ENCODE assay signal across 9 mouse cellular contexts in genomic region chr7:28570291-28570981, GRCm38 (mm10). TPM values are rescaled to one million over a fixed set of nuclear protein-coding genes. Genes with fewer than 3 reads are reported as not detected.
DNase-seq lines count a peak whose midpoint lies in the region; ATAC-seq and TF ChIP-seq lines count a peak whose summit lies in the region.
"Had no signal": no experiment of that assay in that cellular context is flagged by ENCODE, and none has a peak within 500 bp of the region (broad histone marks: within the 10 kb centered on the region; RNA-seq: fewer than 3 reads in every experiment).

No protein-coding gene starts in this region.

- no peak; the same call in 1 of the 2 replicates for TF ChIP-seq CTCF in gastrocnemius, adult 2 months (IDR thresholded peaks at IDR 0.05)
- no peak for TF ChIP-seq CTCF in heart, postnatal 0 days (IDR thresholded peaks at IDR 0.05; ENCODE audit: low read depth)

- H3K36me3 ChIP-seq in heart, postnatal 0 days (replicated peaks; ENCODE audit: control insufficient read depth, insufficient read depth, low read length): peaks cover 24% of the 10 kb centered on the region
- peaks cover 24% of the 10 kb centered on the region for H3K36me3 ChIP-seq in stomach, embryonic 14.5 days (ENCODE audit: control insufficient read depth, insufficient read depth, low read length)

- peak; percentile 87 for DNase-seq in gastrocnemius, adult 2 months
- no peak for DNase-seq in gastrocnemius, postnatal 4 days (ENCODE audit: low spot score in 2 of 2)
- DNase-seq in cerebellum, adult 8-10 months: peak; percentile 61
- DNase-seq in heart, postnatal 0 days (ENCODE audit: low spot score): no peak
- peak; percentile 91 for DNase-seq in large intestine, adult 2 months (ENCODE audit: low read depth, low spot score)
- no peak for DNase-seq in spleen, adult 12 weeks (ENCODE audit: low spot score)

- ATAC-seq in heart, postnatal 0 days (ENCODE audit: insufficient read depth, low read depth): 0 out of 2 replicates have a peak, but pooled peaks have one; percentile 24
- ATAC-seq in stomach, embryonic 14.5 days (ENCODE audit: insufficient number of reproducible peaks, insufficient read depth, low FRiP score, low read depth): peak; percentile 72
- ATAC-seq in activated CD4-positive, CD25-positive, alpha-beta regulatory T cell, adult 4 months: no peak

- H3K9ac ChIP-seq in heart, postnatal 0 days (replicated peaks; ENCODE audit: low read depth, low read length): no peak overlapping the region
- H3K9ac ChIP-seq in stomach, embryonic 14.5 days (replicated peaks; ENCODE audit: low read depth, low read length): 0 out of 2 replicates have a peak overlapping the region, but pooled peaks have one; percentile 1

- intact Hi-C loops in gastrocnemius, adult 2 months (cut with DNase I): no loop called here

- H3K4me2 ChIP-seq in heart, postnatal 0 days (ENCODE audit: low read depth, low read length): no peak overlapping the region
- peak overlapping the region; percentile 30 for H3K4me2 ChIP-seq in stomach, embryonic 14.5 days (replicated peaks; ENCODE audit: low read depth, low read length)

- H3K27me3 ChIP-seq in heart, postnatal 0 days (ENCODE audit: control insufficient read depth, insufficient read depth, low read length): no peaks in the 10 kb centered on the region
- no peaks in the 10 kb centered on the region for H3K27me3 ChIP-seq in stomach, embryonic 14.5 days (ENCODE audit: control insufficient read depth, insufficient read depth, low read length)

- H3K4me1 ChIP-seq in heart, postnatal 0 days (ENCODE audit: control insufficient read depth, insufficient read depth): peaks cover 20% of the 10 kb centered on the region
- peaks cover 27% of the 10 kb centered on the region for H3K4me1 ChIP-seq in stomach, embryonic 14.5 days (ENCODE audit: control insufficient read depth, insufficient read depth, low read length)

- no peak for TF ChIP-seq EP300 in heart, postnatal 0 days (IDR thresholded peaks at IDR 0.05; ENCODE audit: low read depth)

- peak overlapping the region; percentile 5; the same call in 1 of the 2 replicates for H3K4me3 ChIP-seq in gastrocnemius, adult 2 months
- no peak overlapping the region for H3K4me3 ChIP-seq in heart, postnatal 0 days (ENCODE audit: low read depth, low read length)
- no peak overlapping the region for H3K4me3 ChIP-seq in stomach, embryonic 14.5 days (ENCODE audit: low read depth, low read length)

- no peaks in the 10 kb centered on the region for H3K9me3 ChIP-seq in heart, postnatal 0 days (replicated peaks; ENCODE audit: control insufficient read depth, low read length)
- no peaks in the 10 kb centered on the region for H3K9me3 ChIP-seq in stomach, embryonic 14.5 days (ENCODE audit: control insufficient read depth, low read depth, low read length)

- peak overlapping the region; percentile 48 for H3K27ac ChIP-seq in gastrocnemius, adult 2 months
- no peak overlapping the region for H3K27ac ChIP-seq in heart, postnatal 0 days (ENCODE audit: low read depth)
- H3K27ac ChIP-seq in stomach, embryonic 14.5 days (ENCODE audit: low read length): peak overlapping the region; percentile 91

- WGBS in heart, postnatal 0 days: 50% methylated on average over 12 of the region's 12 CpGs
- WGBS in large intestine, adult 2 months: 25% methylated on average over 12 of the region's 12 CpGs
- WGBS in stomach, embryonic 14.5 days: 56% methylated on average over 12 of the region's 12 CpGs

RNA-seq across cellular contexts. Expression of gene Nccrp1, which starts 23.4 kb away (rescaled TPM):
- total RNA-seq in gastrocnemius, adult 2 months (2021): not detected
- total RNA-seq in gastrocnemius, postnatal 4 days (2021): not detected
- not detected in 2 replicates for total RNA-seq in heart, postnatal 0 days (2014; rRNA removed; ENCODE audit: low replicate concordance)
- not detected in 2 replicates for polyA plus RNA-seq in heart, postnatal 0 days (2015; fragmentation: Nextera tagmentation; extraction: Ambion mirVana)
- polyA plus RNA-seq in large intestine, adult 2 months (2012; rRNA removed): 0.11 TPM in 2 replicates
- polyA plus RNA-seq in stomach, embryonic 14.5 days (2014; fragmentation: Nextera tagmentation; extraction: Ambion mirVana): not detected in 2 replicates
- polyA plus RNA-seq in activated CD4-positive, CD25-positive, alpha-beta regulatory T cell, adult 4 months (2017; shearing (Covaris generic)): not detected

RNA-seq across cellular contexts. Expression of gene Samd4b, which starts 27.5 kb away (rescaled TPM):
- 10 to 100 TPM; 13.0 to 13.1 TPM for total RNA-seq in gastrocnemius, adult 2 months (2021)
- 10 to 100 TPM; 43.0 to 44.1 TPM for total RNA-seq in gastrocnemius, postnatal 4 days (2021)
- total RNA-seq in heart, postnatal 0 days (2014; rRNA removed; ENCODE audit: low replicate concordance): 37.0 and 53.5 TPM in 2 replicates
- 12.3 and 12.4 TPM in 2 replicates for polyA plus RNA-seq in heart, postnatal 0 days (2015; fragmentation: Nextera tagmentation; extraction: Ambion mirVana)
- 45.3 and 61.6 TPM in 2 replicates for polyA plus RNA-seq in large intestine, adult 2 months (2012; rRNA removed)
- polyA plus RNA-seq in stomach, embryonic 14.5 days (2014; fragmentation: Nextera tagmentation; extraction: Ambion mirVana): 23.7 and 25.8 TPM in 2 replicates
- polyA plus RNA-seq in activated CD4-positive, CD25-positive, alpha-beta regulatory T cell, adult 4 months (2017; shearing (Covaris generic)): 1 to 10 TPM; 6.2 to 7.4 TPM

RNA-seq across cellular contexts. Expression of gene Pak4, which starts 27.5 kb away (rescaled TPM):
- total RNA-seq in gastrocnemius, adult 2 months (2021): 1 to 10 TPM; 2.4 to 3.2 TPM
- 10 to 100 TPM; 11.9 to 12.4 TPM for total RNA-seq in gastrocnemius, postnatal 4 days (2021)
- 12.7 and 17.1 TPM in 2 replicates for total RNA-seq in heart, postnatal 0 days (2014; rRNA removed; ENCODE audit: low replicate concordance)
- 11.3 and 12.0 TPM in 2 replicates for polyA plus RNA-seq in heart, postnatal 0 days (2015; fragmentation: Nextera tagmentation; extraction: Ambion mirVana)
- 52.1 and 72.9 TPM in 2 replicates for polyA plus RNA-seq in large intestine, adult 2 months (2012; rRNA removed)
- polyA plus RNA-seq in stomach, embryonic 14.5 days (2014; fragmentation: Nextera tagmentation; extraction: Ambion mirVana): 41.1 and 47.8 TPM in 2 replicates
- 1 to 10 TPM; 2.3 to 2.8 TPM for polyA plus RNA-seq in activated CD4-positive, CD25-positive, alpha-beta regulatory T cell, adult 4 months (2017; shearing (Covaris generic))

RNA-seq across cellular contexts. Expression of gene Sycn, which starts 29.8 kb away (rescaled TPM):
- total RNA-seq in gastrocnemius, adult 2 months (2021): not detected
- total RNA-seq in gastrocnemius, postnatal 4 days (2021): not detected
- total RNA-seq in heart, postnatal 0 days (2014; rRNA removed; ENCODE audit: low replicate concordance): not detected in 2 replicates
- not detected in 2 replicates for polyA plus RNA-seq in heart, postnatal 0 days (2015; fragmentation: Nextera tagmentation; extraction: Ambion mirVana)
- 3.1 and 4.3 TPM in 2 replicates for polyA plus RNA-seq in large intestine, adult 2 months (2012; rRNA removed)
- polyA plus RNA-seq in stomach, embryonic 14.5 days (2014; fragmentation: Nextera tagmentation; extraction: Ambion mirVana): 0.49 and 1.0 TPM in 2 replicates
- polyA plus RNA-seq in activated CD4-positive, CD25-positive, alpha-beta regulatory T cell, adult 4 months (2017; shearing (Covaris generic)): not detected
- polyA plus RNA-seq: neural tube, embryonic 14.5 days had no signal

RNA-seq across cellular contexts. Expression of gene Ifnl3, which starts 47.8 kb away (rescaled TPM):
- total RNA-seq in gastrocnemius, adult 2 months (2021): not detected
- not detected for total RNA-seq in gastrocnemius, postnatal 4 days (2021)
- not detected in 2 replicates for total RNA-seq in heart, postnatal 0 days (2014; rRNA removed; ENCODE audit: low replicate concordance)
- polyA plus RNA-seq in heart, postnatal 0 days (2015; fragmentation: Nextera tagmentation; extraction: Ambion mirVana): not detected in 2 replicates
- not detected in 2 replicates for polyA plus RNA-seq in large intestine, adult 2 months (2012; rRNA removed)
- polyA plus RNA-seq in stomach, embryonic 14.5 days (2014; fragmentation: Nextera tagmentation; extraction: Ambion mirVana): not detected in 2 replicates
- not detected for polyA plus RNA-seq in activated CD4-positive, CD25-positive, alpha-beta regulatory T cell, adult 4 months (2017; shearing (Covaris generic))
- polyA plus RNA-seq: neural tube, embryonic 14.5 days had no signal

Comparison
In these comparisons a context has a peak if more than half of its experiments do, and no peak if none do; other contexts are left out.
1. DNase-seq: peak in gastrocnemius, adult 2 months (single experiment), cerebellum, adult 8-10 months (single experiment) and large intestine, adult 2 months (single experiment); none in gastrocnemius, postnatal 4 days (0 of 2), heart, postnatal 0 days (single experiment) and spleen, adult 12 weeks (single experiment).